Mouse (Mus musculus): ENCODE measurements around the gene Herc2.

Gene Herc2

GRCm38 (mm10) chr7:56066634-56067033 is 16.6 kb downstream of the Herc2 start:
- no peak for DNase-seq (ENCODE audit: low read depth, low spot score)

GRCm38 (mm10) chr7:56071724-56072123 is 21.7 kb downstream of the Herc2 start:
- DNase-seq (ENCODE audit: low read depth, low spot score): no peak

- DNase-seq (ENCODE audit: low read depth, low spot score): no peak
Observed at GRCm38 (mm10) chr7:56083034-56083433, 33.0 kb downstream of the Herc2 start.

- no peak for DNase-seq (ENCODE audit: low read depth, low spot score)
Observed at GRCm38 (mm10) chr7:56089097-56089496, 39.1 kb downstream of the Herc2 start.

- DNase-seq (ENCODE audit: low read depth, low spot score): no peak
Observed at GRCm38 (mm10) chr7:56091445-56091844, 41.4 kb downstream of the Herc2 start.

- no peak for DNase-seq (ENCODE audit: low read depth, low spot score)
Observed at GRCm38 (mm10) chr7:56102293-56102847, 52.4 kb downstream of the Herc2 start.

GRCm38 (mm10) chr7:56112999-56113398 is 63.0 kb downstream of the Herc2 start:
- no peak for DNase-seq (ENCODE audit: low read depth, low spot score)

- no peak for DNase-seq (ENCODE audit: low read depth, low spot score)
Observed at GRCm38 (mm10) chr7:56114148-56114547, 64.2 kb downstream of the Herc2 start.

- DNase-seq (ENCODE audit: low read depth, low spot score): no peak
Observed at GRCm38 (mm10) chr7:56120968-56121367, 71.0 kb downstream of the Herc2 start.

- DNase-seq (ENCODE audit: low read depth, low spot score): no peak
Observed at GRCm38 (mm10) chr7:56121425-56121824, 71.4 kb downstream of the Herc2 start.

- no peak for DNase-seq (ENCODE audit: low read depth, low spot score)
Observed at GRCm38 (mm10) chr7:56128080-56128479, 78.1 kb downstream of the Herc2 start.

GRCm38 (mm10) chr7:56129577-56129976 is 79.6 kb downstream of the Herc2 start:
- DNase-seq (ENCODE audit: low read depth, low spot score): no peak

GRCm38 (mm10) chr7:56131548-56131947 is 81.6 kb downstream of the Herc2 start:
- DNase-seq (ENCODE audit: low read depth, low spot score): peak; percentile 65

GRCm38 (mm10) chr7:56138706-56139105 is 88.7 kb downstream of the Herc2 start:
- no peak for DNase-seq (ENCODE audit: low read depth, low spot score)

GRCm38 (mm10) chr7:56146424-56146823 is 96.4 kb downstream of the Herc2 start:
- DNase-seq (ENCODE audit: low read depth, low spot score): no peak

- DNase-seq (ENCODE audit: low read depth, low spot score): no peak
Observed at GRCm38 (mm10) chr7:56148925-56149324, 98.9 kb downstream of the Herc2 start.

- no peak for DNase-seq (ENCODE audit: low read depth, low spot score)
Observed at GRCm38 (mm10) chr7:56151885-56152676, 102.1 kb downstream of the Herc2 start.

GRCm38 (mm10) chr7:56153161-56153560 is 103.2 kb downstream of the Herc2 start:
- no peak for DNase-seq (ENCODE audit: low read depth, low spot score)

- DNase-seq (ENCODE audit: low read depth, low spot score): no peak
Observed at GRCm38 (mm10) chr7:56153625-56154024, 103.6 kb downstream of the Herc2 start.

- no peak for DNase-seq (ENCODE audit: low read depth, low spot score)
Observed at GRCm38 (mm10) chr7:56163316-56163715, 113.3 kb downstream of the Herc2 start.

GRCm38 (mm10) chr7:56168713-56169112 is 118.7 kb downstream of the Herc2 start:
- DNase-seq (ENCODE audit: low read depth, low spot score): no peak

- DNase-seq (ENCODE audit: low read depth, low spot score): no peak
Observed at GRCm38 (mm10) chr7:56177371-56177770, 127.4 kb downstream of the Herc2 start.

- DNase-seq (ENCODE audit: low read depth, low spot score): no peak
Observed at GRCm38 (mm10) chr7:56191041-56191440, 141.0 kb downstream of the Herc2 start.

All from A20 (cell line).